Mouse (Mus musculus): ENCODE measurements around the gene En1.
A peak's percentile ranks its signal among the peaks of the same experiment; 100 is the strongest.

- TF ChIP-seq CTCF (IDR thresholded peaks at IDR 0.05; ENCODE audit: borderline replicate concordance, insufficient read depth, low read length): no peak
- 0 out of 2 replicates have a peak, but pooled peaks have one; percentile 19 for TF ChIP-seq POLR2A (IDR thresholded peaks at IDR 0.05; ENCODE audit: low read depth, low read length)
These were observed 848 bp downstream of the En1 start for GRCm38 (mm10) chr1:120602876-120603655.

Data from embryonic fibroblast, embryonic 13.5 days (primary cell).